Mouse (Mus musculus) stomach, embryonic 16.5 days (tissue): ENCODE results near the gene Nptn. TPM values are rescaled to one million over a fixed set of nuclear protein-coding genes. Genes with fewer than 3 reads are reported as not detected.

Experiments used
- ATAC-seq: fragments of 200-750 bp; cut with Nextera tagmentation; 2 replicates; pipeline ENCODE4 v1.8.0; 2017; ENCODE audit warnings: moderate number of reproducible peaks, moderate TSS enrichment; ENCODE audit not compliant: insufficient read depth, low FRiP score
- H3K27ac ChIP-seq: fragments of 300-500 bp; sonication (generic); 2 replicates; pipeline ENCODE4 v1.5.1; 2014; ENCODE audit warnings: low read length
- H3K27me3 ChIP-seq: fragments of 300-500 bp; sonication (generic); 2 replicates; pipeline ENCODE4 v1.6.1; 2014; ENCODE audit warnings: low read length, control low read depth, mixed read lengths; ENCODE audit not compliant: control insufficient read depth, insufficient read depth
- H3K36me3 ChIP-seq: fragments of 300-500 bp; sonication (generic); 2 replicates; pipeline ENCODE4 v1.6.1; 2014; ENCODE audit warnings: low read length; ENCODE audit not compliant: control insufficient read depth, insufficient read depth
- H3K4me1 ChIP-seq: fragments of 300-500 bp; sonication (generic); 2 replicates; pipeline ENCODE4 v1.6.1; 2014; ENCODE audit warnings: low read length, control low read depth, mixed read lengths; ENCODE audit not compliant: control insufficient read depth, insufficient read depth
- H3K4me2 ChIP-seq: fragments of 300-500 bp; sonication (generic); 2 replicates; pipeline ENCODE4 v1.6.1; 2014; ENCODE audit warnings: low read depth, low read length, mixed read lengths
- H3K4me3 ChIP-seq: fragments of 300-500 bp; sonication (generic); replicated peaks from 2 replicates; pipeline ENCODE4 v1.5.1; 2014; ENCODE audit warnings: mild to moderate bottlenecking, low read length
- H3K9ac ChIP-seq: fragments of 300-500 bp; sonication (generic); 2 replicates; pipeline ENCODE4 v1.6.1; 2014; ENCODE audit warnings: low read length
- H3K9me3 ChIP-seq: fragments of 300-500 bp; sonication (generic); replicated peaks from 2 replicates; pipeline ENCODE4 v1.6.1; 2016; ENCODE audit warnings: low read length, control low read depth; ENCODE audit not compliant: control insufficient read depth
- WGBS: fragments of 180-500 bp; shearing (Covaris S2); extraction: QIAGEN DNeasy Blood & Tissue Kit; methylation state at CpG from one replicate; pipeline ENCODE4 v1.1.7; 2014; 5-methylcytosine and 5-hydroxymethylcytosine counted together
- polyA plus RNA-seq: library from polyadenylated mRNA; unstranded; fragments of >200 nt; fragmentation: Nextera tagmentation; extraction: Ambion mirVana; gene quantifications from 2 replicates; pipeline ENCODE4 v1.2.1, GENCODE M21; 2015

The Nptn gene
- polyA plus RNA-seq, 1 experiment from 2014 or later, result 155 TPM

DNA sequence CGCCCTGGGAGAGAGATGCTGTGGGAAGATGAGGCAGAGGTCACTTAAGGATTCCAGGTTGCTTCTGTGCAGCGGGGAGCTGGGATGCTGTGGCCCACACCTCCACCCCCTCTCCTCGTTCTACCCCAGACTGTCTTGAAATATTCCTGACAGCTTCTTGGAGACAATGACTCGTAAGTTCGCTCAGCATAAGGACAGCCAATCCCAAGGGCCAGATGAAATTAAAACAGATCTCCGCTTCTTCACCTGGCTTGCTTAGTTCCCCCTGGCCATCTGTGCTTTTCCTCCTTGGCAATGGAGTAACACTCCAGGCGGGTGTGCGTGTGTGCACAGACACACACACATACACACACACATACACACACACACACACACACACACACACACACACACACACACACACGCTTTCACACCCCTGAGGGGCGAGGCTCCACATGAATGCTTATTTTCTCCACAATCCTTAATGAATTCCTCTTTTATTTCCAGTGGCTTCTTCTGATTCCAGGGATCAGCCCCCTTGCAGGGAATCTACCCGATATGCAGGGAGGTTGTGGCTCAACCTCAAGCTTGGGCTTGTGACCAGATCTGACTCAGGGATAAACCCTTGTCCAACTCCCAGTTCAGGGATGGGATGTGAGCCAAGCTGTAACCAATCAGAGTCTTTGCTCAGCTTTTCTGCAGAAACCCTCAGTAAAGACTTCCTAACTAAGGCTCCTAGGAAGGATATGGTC lies 35.2 kb upstream of the Nptn start:
- H3K4me3 ChIP-seq, result no peak overlapping the region

GRCm38 (mm10) chr9:58548897-58549296 lies 33.1 kb upstream of the Nptn start:
- 50% methylated on average over 4 of the region's 4 CpGs for WGBS
- peaks cover 34% of the 10 kb centered on the region for H3K4me1 ChIP-seq
- no peak for ATAC-seq
- no peak overlapping the region for H3K4me3 ChIP-seq
- H3K4me2 ChIP-seq, result no peak overlapping the region
- H3K36me3 ChIP-seq, result no peaks in the 10 kb centered on the region
- H3K9me3 ChIP-seq, result no peaks in the 10 kb centered on the region
- H3K27me3 ChIP-seq, result no peaks in the 10 kb centered on the region
- H3K27ac ChIP-seq, result no peak overlapping the region
- H3K9ac ChIP-seq, result no peak overlapping the region

More for the DNA sequence above, 35.2 kb upstream of the Nptn start:
- Histone ChIP-seq H3K4me1 (peaks cover 28% of the 10 kb centered on the region), H3K9me3 (no peaks in the 10 kb centered on the region), H3K27ac (no peak overlapping the region), H3K4me2 (no peak overlapping the region), H3K27me3 (no peaks in the 10 kb centered on the region), H3K36me3 (no peaks in the 10 kb centered on the region), H3K9ac (no peak overlapping the region)
- 77% methylated on average over 11 of the region's 11 CpGs for WGBS
- no peak for ATAC-seq

DNA sequence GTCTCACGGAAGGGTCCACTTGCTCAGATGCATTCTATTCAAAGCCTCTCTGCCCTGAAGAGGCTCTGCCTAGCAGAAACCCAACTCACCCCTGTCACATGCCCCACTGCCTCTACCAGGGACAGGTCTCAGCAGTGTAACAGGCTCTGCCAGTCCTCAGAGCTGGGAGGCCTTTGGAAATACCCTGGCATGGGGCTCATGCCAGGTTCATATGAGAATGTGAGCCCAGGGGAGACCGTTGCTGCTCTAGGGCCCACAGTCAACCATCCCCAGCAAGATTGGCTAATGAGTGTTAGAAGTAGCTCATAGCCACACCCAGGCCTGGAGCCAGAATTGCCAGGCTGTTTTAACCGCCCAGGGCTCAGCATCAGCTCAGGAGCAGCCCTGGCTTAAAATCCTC lies 32.3 kb upstream of the Nptn start:
- 76% methylated on average over 3 of the region's 3 CpGs for WGBS
- no peak for ATAC-seq
- Histone ChIP-seq H3K36me3 (no peaks in the 10 kb centered on the region), H3K27ac (no peak overlapping the region), H3K4me3 (no peak overlapping the region), H3K27me3 (no peaks in the 10 kb centered on the region), H3K9me3 (no peaks in the 10 kb centered on the region), H3K4me2 (no peak overlapping the region), H3K4me1 (peaks cover 40% of the 10 kb centered on the region), H3K9ac (no peak overlapping the region)

GRCm38 (mm10) chr9:58550928-58551327 lies 31.1 kb upstream of the Nptn start:
- H3K27me3 ChIP-seq, result no peaks in the 10 kb centered on the region
- no peak for ATAC-seq
- H3K36me3 ChIP-seq, result no peaks in the 10 kb centered on the region
- H3K4me1 ChIP-seq, result peaks cover 42% of the 10 kb centered on the region
- no peaks in the 10 kb centered on the region for H3K9me3 ChIP-seq
- 93% methylated on average over 6 of the region's 6 CpGs for WGBS
- H3K27ac ChIP-seq, result no peak overlapping the region
- no peak overlapping the region for H3K9ac ChIP-seq
- no peak overlapping the region for H3K4me3 ChIP-seq
- no peak overlapping the region for H3K4me2 ChIP-seq

- H3K9me3 ChIP-seq, result no peaks in the 10 kb centered on the region
- ATAC-seq, result no peak
- no peaks in the 10 kb centered on the region for H3K27me3 ChIP-seq
- no peaks in the 10 kb centered on the region for H3K36me3 ChIP-seq
- H3K27ac ChIP-seq, result no peak overlapping the region
- WGBS, result 60% methylated on average over 9 of the region's 9 CpGs
- no peak overlapping the region for H3K9ac ChIP-seq
- no peak overlapping the region for H3K4me2 ChIP-seq
- H3K4me1 ChIP-seq, result peaks cover 44% of the 10 kb centered on the region
- H3K4me3 ChIP-seq, result no peak overlapping the region
These were observed 30.0 kb upstream of the Nptn start for GRCm38 (mm10) chr9:58552083-58552482.

- 6% methylated on average over 23 of the region's 23 CpGs for WGBS
- Histone ChIP-seq H3K27me3 (no peaks in the 10 kb centered on the region), H3K4me1 (peaks cover 49% of the 10 kb centered on the region), H3K4me3 (peak overlapping the region; percentile 81), H3K36me3 (no peaks in the 10 kb centered on the region), H3K4me2 (peak overlapping the region; percentile 88), H3K9ac (peak overlapping the region; percentile 92), H3K9me3 (no peaks in the 10 kb centered on the region), H3K27ac (peak overlapping the region; percentile 97)
- ATAC-seq, result no peak
These were observed 27.8 kb upstream of the Nptn start for GRCm38 (mm10) chr9:58554056-58554907.

DNA sequence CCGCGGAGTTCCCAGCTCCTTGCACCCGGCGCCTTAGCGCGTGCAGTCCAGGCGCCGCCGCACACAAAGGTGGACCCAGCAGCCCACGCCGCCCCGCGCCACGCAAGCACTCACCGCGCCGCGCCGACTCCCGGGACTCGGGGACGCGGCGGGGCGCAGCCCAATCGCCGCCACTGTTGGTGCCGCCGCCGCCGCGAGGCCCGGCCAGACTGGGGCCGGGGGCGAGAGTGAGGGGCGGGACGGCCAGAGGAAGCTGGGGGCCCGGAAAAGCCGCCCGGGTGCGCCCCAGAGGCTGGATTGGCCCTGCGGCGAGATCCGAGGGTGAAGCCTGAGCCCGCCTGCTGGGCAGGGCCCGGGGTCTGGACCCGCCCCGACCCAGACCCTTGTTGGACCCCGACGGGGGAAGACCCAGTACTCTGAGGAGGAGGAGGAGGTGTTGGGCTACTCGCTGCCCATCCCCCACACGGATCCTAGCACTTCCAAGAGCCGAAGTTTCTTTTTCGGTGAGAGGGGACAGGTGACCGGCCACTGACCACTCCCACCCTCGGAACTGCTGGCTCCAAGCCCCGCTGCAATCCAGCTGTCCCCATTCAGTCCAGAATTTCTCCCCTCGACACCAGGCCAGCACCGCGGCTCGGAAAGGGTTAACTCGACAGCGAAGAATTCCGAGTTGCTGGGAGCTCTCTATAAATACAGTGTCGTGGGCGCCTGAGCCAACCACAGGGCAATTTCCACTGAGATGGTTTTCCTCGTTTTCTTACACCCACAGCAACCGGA lies 26.9 kb upstream of the Nptn start, which contains the start of gene Cd276:
TSS of gene Cd276 (minus strand) at position 530 of the 777 bp plus-strand sequence.
- WGBS, result under 1% methylated on average over 66 of the region's 68 CpGs
- H3K4me2 ChIP-seq, result peak within 1 kb of the TSS; percentile 88
- peak within 1 kb of the TSS; percentile 92 for H3K9ac ChIP-seq
- no peaks in the 10 kb centered on the region for H3K36me3 ChIP-seq
- H3K27ac ChIP-seq, result peak within 1 kb of the TSS; percentile 97
- H3K4me3 ChIP-seq, result peak within 1 kb of the TSS; percentile 81
- peak; percentile 72 for ATAC-seq
- H3K9me3 ChIP-seq, result no peaks in the 10 kb centered on the region
- H3K27me3 ChIP-seq, result no peaks in the 10 kb centered on the region
- H3K4me1 ChIP-seq, result peaks cover 42% of the 10 kb centered on the region

DNA sequence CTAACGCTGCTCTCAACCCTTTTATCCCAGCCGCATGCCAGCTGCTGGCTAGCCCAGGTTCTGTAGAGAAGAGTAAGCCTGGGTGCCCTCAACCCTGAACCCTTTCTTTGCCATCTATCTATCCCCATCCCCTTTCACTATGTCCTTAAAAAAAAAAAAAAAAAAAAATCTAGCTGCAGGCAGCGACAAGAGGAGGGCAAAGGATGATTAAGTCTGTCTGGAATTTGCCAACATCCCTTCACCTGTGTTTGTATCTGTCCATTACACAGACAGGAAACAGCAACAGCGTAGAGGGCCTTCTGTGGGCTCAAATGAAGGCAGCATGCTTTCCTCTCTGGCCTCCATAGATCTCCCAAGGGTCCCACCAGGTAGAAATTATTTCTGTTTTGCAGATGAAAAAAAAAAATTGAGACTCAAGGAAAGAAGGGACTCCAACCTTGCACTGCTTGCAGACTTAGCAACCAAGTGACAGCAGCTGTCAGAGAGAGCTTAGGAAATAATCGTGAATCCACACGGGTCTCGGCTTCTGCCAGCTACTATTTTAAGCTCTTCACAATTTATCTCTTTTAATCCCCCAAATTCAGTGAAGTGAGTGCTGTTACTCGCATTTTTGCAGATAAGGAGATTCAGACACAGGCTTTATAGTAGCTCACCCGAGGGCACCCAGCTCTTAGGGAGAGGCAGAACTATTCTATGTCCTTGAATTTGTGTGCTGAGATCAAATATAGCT lies 26.2 kb upstream of the Nptn start:
- ATAC-seq, result no peak
- peak overlapping the region; percentile 81 for H3K4me3 ChIP-seq
- peak overlapping the region; percentile 88 for H3K4me2 ChIP-seq
- H3K4me1 ChIP-seq, result peaks cover 42% of the 10 kb centered on the region
- no peaks in the 10 kb centered on the region for H3K27me3 ChIP-seq
- H3K9me3 ChIP-seq, result no peaks in the 10 kb centered on the region
- H3K36me3 ChIP-seq, result no peaks in the 10 kb centered on the region
- 15% methylated on average over 9 of the region's 9 CpGs for WGBS
- peak overlapping the region; percentile 97 for H3K27ac ChIP-seq
- H3K9ac ChIP-seq, result peak overlapping the region; percentile 92
